Mouse (Mus musculus) embryonic facial prominence, embryonic 10.5 days (tissue): ENCODE data around the gene 4930522H14Rik. TPM values are rescaled to one million over a fixed set of nuclear protein-coding genes. Genes with fewer than 3 reads are reported as not detected.

Source experiments
- DNase-seq: peaks from one replicate; pipeline ENCODE4 v3.0.0-alpha.2; 2017; ENCODE audit warnings: low spot score
- H3K27ac ChIP-seq: fragments of 300-500 bp; sonication (generic); replicated peaks from 2 replicates; pipeline ENCODE4 v1.5.1; 2016; ENCODE audit warnings: mild to moderate bottlenecking
- H3K27me3 ChIP-seq: fragments of 300-500 bp; sonication (generic); replicated peaks from 2 replicates; pipeline ENCODE4 v1.6.1; 2016; ENCODE audit warnings: low read depth, mild to moderate bottlenecking; ENCODE audit not compliant: poor library complexity, severe bottlenecking
- H3K36me3 ChIP-seq: fragments of 300-500 bp; sonication (generic); replicated peaks from 2 replicates; pipeline ENCODE4 v1.6.1; 2016; ENCODE audit warnings: mild to moderate bottlenecking, moderate library complexity
- H3K4me1 ChIP-seq: fragments of 300-500 bp; sonication (generic); 2 replicates; pipeline ENCODE4 v1.6.1; 2016
- H3K4me3 ChIP-seq: fragments of 300-500 bp; sonication (generic); 2 replicates; pipeline ENCODE4 v1.5.1; 2016; ENCODE audit warnings: mild to moderate bottlenecking, moderate library complexity
- H3K9me3 ChIP-seq: fragments of 300-500 bp; sonication (generic); 2 replicates; pipeline ENCODE4 v1.6.1; 2016; ENCODE audit warnings: mild to moderate bottlenecking
- WGBS: fragments of 180-500 bp; shearing (Covaris S2); methylation state at CpG from one replicate; pipeline ENCODE4 v1.1.7; 2016; 5-methylcytosine and 5-hydroxymethylcytosine counted together
- polyA plus RNA-seq: library from polyadenylated mRNA; unstranded; fragments of >200 nt; fragmentation: Nextera tagmentation; extraction: Ambion mirVana; gene quantifications from 2 replicates; pipeline ENCODE4 v1.2.1, GENCODE M21; 2016

4930522H14Rik gene
- polyA plus RNA-seq, 1 experiment from 2014 or later: not detected

DNA sequence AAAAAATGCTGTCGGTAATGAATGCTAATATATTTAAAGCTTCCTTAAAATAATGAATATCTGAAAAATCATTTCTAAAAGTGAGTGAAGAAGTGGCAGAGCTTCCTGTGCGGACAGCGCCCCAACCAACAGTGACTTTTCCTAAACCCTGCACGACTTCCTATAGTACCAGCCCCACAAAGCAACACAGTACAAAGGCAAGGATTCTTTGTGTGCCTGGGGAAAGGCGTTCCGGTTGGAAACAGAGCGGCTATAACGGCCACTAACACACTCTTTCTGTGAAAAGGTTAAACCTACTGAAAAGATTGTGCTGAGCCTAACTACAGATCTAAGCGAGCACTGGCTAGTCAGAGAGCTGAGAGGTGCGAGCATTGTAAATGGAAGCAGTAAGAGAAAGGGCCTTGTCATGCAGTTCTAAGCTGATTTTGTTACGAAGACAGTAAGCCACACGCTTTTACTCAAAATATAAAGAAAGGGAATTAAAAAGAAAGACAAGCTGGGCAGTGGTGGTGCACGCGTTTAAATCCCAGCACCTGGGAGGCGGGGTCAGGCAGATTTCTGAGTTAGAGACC is 766 bp downstream of the 4930522H14Rik start:
- DNase-seq: no peak
- no peaks in the 10 kb centered on the region for H3K36me3 ChIP-seq
- H3K27me3 ChIP-seq: no peaks in the 10 kb centered on the region
- H3K4me1 ChIP-seq: no peaks in the 10 kb centered on the region
- 46% methylated on average over 15 of the region's 15 CpGs for WGBS
- H3K27ac ChIP-seq: no peak overlapping the region
- H3K9me3 ChIP-seq: no peaks in the 10 kb centered on the region
- no peak overlapping the region for H3K4me3 ChIP-seq

DNA sequence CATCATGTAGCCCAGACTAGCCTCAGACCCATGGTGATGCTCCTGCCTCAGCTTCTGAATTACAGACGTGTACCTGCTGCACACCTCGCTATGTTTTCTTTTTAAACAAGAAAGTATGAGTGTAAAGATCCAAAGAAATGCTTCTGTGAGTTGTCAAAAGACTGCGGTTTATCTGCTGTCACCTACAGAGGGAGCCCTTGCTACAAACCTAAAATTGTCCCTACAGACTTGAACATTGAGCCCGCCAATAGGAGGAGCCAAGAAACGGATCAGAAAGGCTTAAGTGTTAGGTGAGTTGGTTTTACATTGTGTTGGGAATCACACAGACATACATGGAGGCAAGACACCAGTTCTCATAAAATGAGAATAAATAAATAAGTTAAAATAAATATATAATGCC is 26.2 kb downstream of the 4930522H14Rik start:
- DNase-seq: peak; percentile 54
- Histone ChIP-seq H3K9me3 (no peaks in the 10 kb centered on the region), H3K27me3 (no peaks in the 10 kb centered on the region), H3K36me3 (no peaks in the 10 kb centered on the region), H3K4me3 (no peak overlapping the region), H3K4me1 (no peaks in the 10 kb centered on the region), H3K27ac (no peak overlapping the region)
- WGBS: 7% methylated on average over 5 of the region's 5 CpGs

DNA sequence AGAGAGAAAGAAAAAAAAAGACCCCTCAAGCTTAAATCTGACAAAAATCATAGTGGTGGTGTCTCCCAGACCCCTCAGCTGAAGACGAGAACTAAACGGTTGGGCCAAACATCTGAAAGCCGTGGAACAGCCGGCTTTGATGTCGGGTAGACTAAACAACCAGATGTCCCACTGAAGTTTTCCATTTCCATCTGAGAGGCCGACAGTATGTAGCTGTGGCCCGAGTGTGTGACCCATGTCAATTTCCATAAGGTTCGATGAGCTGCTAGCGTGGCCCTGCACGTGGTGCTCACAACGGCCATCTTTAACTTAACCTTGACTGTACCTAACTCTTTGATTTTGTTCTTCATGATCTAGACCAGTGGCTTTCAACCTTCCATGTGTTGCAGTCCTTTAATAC is 32.6 kb downstream of the 4930522H14Rik start:
- H3K36me3 ChIP-seq: no peaks in the 10 kb centered on the region
- no peaks in the 10 kb centered on the region for H3K4me1 ChIP-seq
- H3K9me3 ChIP-seq: no peaks in the 10 kb centered on the region
- WGBS: 64% methylated on average over 11 of the region's 11 CpGs
- H3K27me3 ChIP-seq: no peaks in the 10 kb centered on the region
- H3K4me3 ChIP-seq: no peak overlapping the region
- H3K27ac ChIP-seq: no peak overlapping the region
- DNase-seq: peak; percentile 34

DNA sequence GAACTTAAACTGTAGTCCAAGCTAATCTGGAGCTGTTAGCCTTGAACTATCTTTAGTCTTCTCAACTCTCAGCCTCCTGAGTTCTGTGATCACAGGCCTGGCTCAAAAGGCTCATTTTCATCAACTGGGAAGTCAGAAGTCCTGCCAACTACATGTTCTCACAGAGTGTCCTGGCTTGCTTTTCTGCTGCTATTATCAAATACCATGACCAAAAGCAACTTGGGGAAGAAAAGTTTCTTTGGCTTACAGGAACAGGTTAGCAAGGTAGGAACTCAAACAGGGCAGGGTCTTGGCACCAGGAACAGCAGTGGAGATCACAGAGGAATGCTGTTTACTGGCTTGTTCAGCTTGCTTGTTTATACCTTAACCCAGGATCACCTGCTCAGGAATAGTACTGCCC is 37.5 kb downstream of the 4930522H14Rik start:
- Histone ChIP-seq H3K27ac (no peak overlapping the region), H3K4me1 (no peaks in the 10 kb centered on the region), H3K9me3 (no peaks in the 10 kb centered on the region), H3K27me3 (no peaks in the 10 kb centered on the region), H3K4me3 (no peak overlapping the region), H3K36me3 (no peaks in the 10 kb centered on the region)
- DNase-seq: no peak

DNA sequence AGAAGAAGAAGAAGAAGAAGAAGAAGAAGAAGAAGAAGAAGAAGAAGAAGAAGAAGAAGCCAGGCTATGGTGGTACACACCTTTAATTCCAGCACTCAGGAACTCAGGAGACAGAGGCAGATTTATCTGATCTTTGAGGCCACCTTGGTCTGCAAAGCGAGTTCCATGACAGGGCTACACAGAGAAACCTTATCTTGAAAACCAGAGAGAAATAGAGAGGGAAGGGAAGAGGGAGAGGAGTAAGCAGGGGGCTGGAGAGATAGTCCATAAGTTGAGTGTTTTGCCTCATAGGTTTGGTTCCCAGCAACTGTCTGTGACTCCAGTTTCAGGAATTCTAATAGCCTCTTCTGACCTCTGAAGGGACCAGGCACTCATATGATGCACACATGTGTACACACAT is 42.3 kb downstream of the 4930522H14Rik start:
- Histone ChIP-seq H3K27ac (no peak overlapping the region), H3K9me3 (no peaks in the 10 kb centered on the region), H3K27me3 (no peaks in the 10 kb centered on the region), H3K4me1 (peaks cover 4% of the 10 kb centered on the region; the same call in 1 of the 2 replicates), H3K36me3 (no peaks in the 10 kb centered on the region), H3K4me3 (no peak overlapping the region)
- WGBS: 79% methylated on average over 1 of the region's 1 CpGs
- no peak for DNase-seq

DNA sequence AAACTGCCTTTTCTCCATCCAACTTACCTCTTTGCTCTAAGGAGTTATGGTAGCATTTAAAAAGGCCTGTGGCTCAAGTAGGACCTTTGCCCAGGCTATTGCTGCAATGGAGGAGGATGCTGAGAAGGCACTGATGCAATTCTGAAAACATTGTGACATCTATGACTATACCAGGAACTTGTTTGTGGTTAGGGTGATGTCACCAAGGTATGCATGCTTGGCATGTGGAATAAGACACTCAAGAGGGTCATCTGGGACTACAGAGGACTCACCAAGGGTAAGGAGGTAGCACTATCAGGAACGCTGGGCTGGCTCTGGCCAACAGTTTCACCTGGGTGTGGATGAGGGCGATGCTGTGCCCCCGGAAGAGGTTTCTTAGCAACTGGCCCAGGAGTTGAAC is 46.5 kb downstream of the 4930522H14Rik start, which contains the start of gene Rnf11:
Gene Rnf11 (minus strand): TSS at position 108 of the 400 bp plus-strand sequence.
- WGBS: 84% methylated on average over 3 of the region's 3 CpGs
- H3K36me3 ChIP-seq: no peaks in the 10 kb centered on the region
- DNase-seq: no peak
- no peak within 1 kb of the TSS for H3K27ac ChIP-seq
- no peak within 1 kb of the TSS for H3K4me3 ChIP-seq
- H3K27me3 ChIP-seq: peaks cover under 1% of the 10 kb centered on the region; the same call in 1 of the 2 replicates
- H3K9me3 ChIP-seq: no peaks in the 10 kb centered on the region
- H3K4me1 ChIP-seq: peaks cover 4% of the 10 kb centered on the region; the same call in 1 of the 2 replicates

DNA sequence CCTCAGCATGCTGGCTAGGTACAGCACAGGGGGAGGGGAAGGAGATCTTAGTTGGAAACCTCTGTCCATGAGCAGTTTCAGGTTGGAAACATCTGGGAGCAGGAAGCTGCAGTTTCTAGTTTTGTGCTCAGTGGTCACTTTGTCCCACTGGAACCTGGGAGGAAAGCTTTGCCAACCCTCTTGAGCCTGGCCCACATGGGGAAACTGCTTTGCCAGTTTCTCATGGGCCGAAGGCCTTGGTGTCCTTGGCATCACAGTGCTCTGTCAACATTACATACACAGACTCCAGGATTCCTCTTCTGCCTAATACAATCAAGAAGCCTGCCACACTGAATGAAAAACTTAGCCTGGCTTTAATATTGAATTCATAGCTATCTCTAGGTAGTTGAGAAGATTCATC is 48.4 kb downstream of the 4930522H14Rik start:
- H3K4me3 ChIP-seq: no peak overlapping the region
- no peak overlapping the region for H3K27ac ChIP-seq
- no peaks in the 10 kb centered on the region for H3K9me3 ChIP-seq
- peaks cover 3% of the 10 kb centered on the region; the same call in 1 of the 2 replicates for H3K27me3 ChIP-seq
- no peak for DNase-seq
- WGBS: 88% methylated on average over 1 of the region's 1 CpGs
- H3K36me3 ChIP-seq: no peaks in the 10 kb centered on the region
- peaks cover 3% of the 10 kb centered on the region; the same call in 1 of the 2 replicates for H3K4me1 ChIP-seq

DNA sequence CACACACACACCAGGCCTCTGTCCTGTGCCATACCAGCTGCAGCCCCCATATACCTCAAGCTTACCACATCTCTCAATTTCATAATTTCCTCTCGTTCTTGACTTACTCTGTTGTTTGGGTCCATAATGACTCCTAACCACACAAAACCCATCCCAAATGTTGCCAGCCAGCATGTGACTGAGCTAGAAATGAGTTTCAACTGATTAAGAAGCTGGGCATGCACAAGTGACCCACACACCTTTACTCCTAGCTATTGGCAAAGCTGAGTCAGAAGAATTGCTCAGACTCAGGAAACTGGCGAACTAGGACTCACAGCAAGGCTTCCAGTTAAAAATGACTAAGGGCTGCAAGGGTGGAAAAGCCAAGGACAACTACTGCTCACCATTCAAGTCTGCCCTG is 49.7 kb downstream of the 4930522H14Rik start:
- no peak overlapping the region for H3K27ac ChIP-seq
- H3K27me3 ChIP-seq: peaks cover 3% of the 10 kb centered on the region; the same call in 1 of the 2 replicates
- WGBS: 85% methylated on average over 2 of the region's 2 CpGs
- H3K9me3 ChIP-seq: no peaks in the 10 kb centered on the region
- DNase-seq: no peak
- H3K4me1 ChIP-seq: no peaks in the 10 kb centered on the region
- no peaks in the 10 kb centered on the region for H3K36me3 ChIP-seq
- H3K4me3 ChIP-seq: no peak overlapping the region

DNA sequence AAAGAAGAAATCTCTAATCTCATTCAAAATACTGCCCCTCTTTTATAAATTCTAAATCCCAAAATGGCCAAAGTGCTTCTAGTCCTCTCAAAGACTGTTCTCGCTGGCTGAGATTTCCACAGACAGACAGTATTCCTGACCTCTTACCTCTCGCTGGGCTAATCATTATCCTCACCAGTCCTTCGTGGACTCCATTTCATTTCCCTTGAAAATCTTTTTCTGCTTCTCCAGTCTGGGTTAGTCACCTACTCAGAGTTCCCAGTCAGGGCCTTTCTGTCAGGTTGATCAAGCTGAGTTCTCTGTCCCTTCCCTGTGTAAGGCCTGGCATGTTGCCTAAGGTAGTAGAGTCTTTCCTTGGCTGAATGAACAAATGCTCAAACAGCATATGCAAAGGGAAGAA is 53.6 kb downstream of the 4930522H14Rik start:
- H3K27me3 ChIP-seq: peaks cover 3% of the 10 kb centered on the region; the same call in 1 of the 2 replicates
- 90% methylated on average over 3 of the region's 3 CpGs for WGBS
- H3K9me3 ChIP-seq: no peaks in the 10 kb centered on the region
- peaks cover 11% of the 10 kb centered on the region for H3K4me1 ChIP-seq
- no peak for DNase-seq
- H3K27ac ChIP-seq: no peak overlapping the region
- no peak overlapping the region for H3K4me3 ChIP-seq
- H3K36me3 ChIP-seq: peaks cover 11% of the 10 kb centered on the region

DNA sequence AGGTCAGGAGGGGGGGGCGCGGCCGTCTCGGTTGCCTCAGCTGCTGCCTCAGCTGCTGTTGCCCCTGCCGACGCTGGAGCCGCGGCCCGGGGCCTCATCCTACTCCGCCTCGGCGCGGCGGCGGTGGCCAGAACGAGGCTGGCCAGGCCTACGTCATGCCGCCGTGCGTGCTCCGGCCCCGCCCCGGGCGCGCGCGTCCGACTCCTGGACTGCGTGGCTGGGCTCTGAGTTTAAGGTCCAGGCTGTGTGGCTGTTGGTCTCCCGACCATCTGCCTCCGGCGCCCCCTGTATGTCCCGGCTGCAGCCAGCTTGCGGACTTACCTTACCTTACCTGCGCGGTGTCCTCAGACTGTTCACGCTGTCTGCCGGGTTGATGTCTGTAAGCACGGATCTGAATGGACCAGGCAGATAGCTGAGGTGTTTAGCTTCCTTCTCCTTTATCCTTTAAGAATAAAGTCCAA is 54.5 kb downstream of the 4930522H14Rik start:
- H3K36me3 ChIP-seq: peaks cover 20% of the 10 kb centered on the region
- DNase-seq: peak; percentile 96
- under 1% methylated on average over 38 of the region's 39 CpGs for WGBS
- H3K27ac ChIP-seq: peak overlapping the region; percentile 98
- H3K4me1 ChIP-seq: peaks cover 11% of the 10 kb centered on the region
- peak overlapping the region; percentile 88 for H3K4me3 ChIP-seq
- H3K9me3 ChIP-seq: no peaks in the 10 kb centered on the region
- peaks cover 3% of the 10 kb centered on the region; the same call in 1 of the 2 replicates for H3K27me3 ChIP-seq

DNA sequence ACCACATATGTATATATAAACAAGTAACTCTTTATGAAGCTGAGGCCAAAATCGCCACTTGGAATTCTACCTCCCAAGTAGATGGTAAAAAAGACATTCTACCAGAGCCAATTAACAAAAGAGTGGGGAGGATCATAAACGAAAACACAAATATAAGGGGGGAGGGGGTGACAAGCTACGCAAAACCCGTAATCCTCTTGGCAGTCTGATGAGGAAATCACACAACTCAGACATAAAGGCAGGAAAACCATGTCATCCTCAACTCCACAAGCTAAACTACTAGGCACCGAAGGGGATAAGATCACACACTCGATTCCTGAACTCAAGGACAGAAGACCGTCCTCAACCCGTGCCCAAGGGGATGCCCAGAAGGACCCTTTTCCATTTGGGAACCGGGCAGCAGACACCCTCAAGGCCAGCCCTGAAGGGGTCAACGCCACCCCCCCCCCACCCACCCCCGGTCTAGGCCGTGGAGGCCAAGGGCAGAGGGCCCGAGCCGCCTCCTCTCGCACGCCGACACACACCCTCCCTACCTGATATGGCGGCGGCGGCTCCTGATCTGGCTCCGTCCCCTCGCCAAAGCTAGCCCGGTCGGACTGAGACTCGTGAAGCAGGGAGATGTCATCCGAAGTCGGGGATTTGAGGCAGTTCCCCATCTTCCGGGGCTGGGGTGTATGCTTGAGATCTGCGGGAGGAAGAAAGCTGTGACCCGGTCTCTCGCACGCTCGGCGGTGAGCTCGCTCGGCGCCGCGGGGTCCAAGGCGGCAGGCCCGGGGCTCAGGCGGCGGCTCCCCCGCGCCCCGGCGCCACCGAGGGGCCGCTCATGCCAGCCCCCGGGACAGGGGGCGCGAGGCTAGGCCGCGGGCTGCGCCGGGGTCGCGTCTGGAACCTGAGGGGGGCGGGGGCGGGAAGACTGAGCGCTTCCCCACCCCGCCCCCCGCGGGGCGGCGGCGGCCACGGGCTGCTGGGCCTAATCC is 55.2 kb downstream of the 4930522H14Rik start:
- peaks cover 21% of the 10 kb centered on the region for H3K36me3 ChIP-seq
- under 1% methylated on average over 68 of the region's 68 CpGs for WGBS
- peak; percentile 75 for DNase-seq
- peak overlapping the region; percentile 98 for H3K27ac ChIP-seq
- H3K4me3 ChIP-seq: peak overlapping the region; percentile 88
- no peaks in the 10 kb centered on the region for H3K9me3 ChIP-seq
- H3K27me3 ChIP-seq: peaks cover 3% of the 10 kb centered on the region; the same call in 1 of the 2 replicates
- peaks cover 13% of the 10 kb centered on the region for H3K4me1 ChIP-seq

DNA sequence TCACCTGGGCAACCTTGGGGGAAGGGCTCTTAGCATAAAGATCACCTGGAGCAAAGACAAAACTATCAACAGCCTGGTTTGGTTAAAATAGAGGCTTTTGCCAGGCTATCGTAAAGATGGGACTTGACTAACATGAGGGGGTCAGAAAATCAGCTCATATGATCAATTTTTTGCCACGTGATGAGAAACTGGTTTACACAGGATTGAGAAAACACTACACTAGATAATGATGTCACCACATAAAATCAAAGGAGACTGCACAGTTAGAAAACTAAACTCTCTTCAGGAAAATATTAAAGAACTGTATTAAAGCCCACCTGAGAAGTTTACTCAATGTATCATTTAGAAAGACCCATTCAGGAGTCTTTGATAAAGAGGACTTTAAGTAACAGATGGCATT is 56.0 kb downstream of the 4930522H14Rik start:
- 60% methylated on average over 2 of the region's 2 CpGs for WGBS
- H3K4me3 ChIP-seq: peak overlapping the region; percentile 88
- H3K27me3 ChIP-seq: peaks cover 3% of the 10 kb centered on the region; the same call in 1 of the 2 replicates
- no peak for DNase-seq
- no peaks in the 10 kb centered on the region for H3K9me3 ChIP-seq
- peaks cover 15% of the 10 kb centered on the region for H3K4me1 ChIP-seq
- H3K27ac ChIP-seq: no peak overlapping the region
- H3K36me3 ChIP-seq: peaks cover 21% of the 10 kb centered on the region
